Mouse (Mus musculus) T-helper 2 cell (primary cell): Measurements from ENCODE around the gene Tab1.

Experiments used
- in situ Hi-C: fragments of 300-600 bp; cut with MboI, MseI; formaldehyde crosslinking; loops from one replicate; pipeline ENCODE4 v1.15.1; 2025; ENCODE audit warnings: high pct_unique_total_duplicates

The Tab1 gene

DNA sequence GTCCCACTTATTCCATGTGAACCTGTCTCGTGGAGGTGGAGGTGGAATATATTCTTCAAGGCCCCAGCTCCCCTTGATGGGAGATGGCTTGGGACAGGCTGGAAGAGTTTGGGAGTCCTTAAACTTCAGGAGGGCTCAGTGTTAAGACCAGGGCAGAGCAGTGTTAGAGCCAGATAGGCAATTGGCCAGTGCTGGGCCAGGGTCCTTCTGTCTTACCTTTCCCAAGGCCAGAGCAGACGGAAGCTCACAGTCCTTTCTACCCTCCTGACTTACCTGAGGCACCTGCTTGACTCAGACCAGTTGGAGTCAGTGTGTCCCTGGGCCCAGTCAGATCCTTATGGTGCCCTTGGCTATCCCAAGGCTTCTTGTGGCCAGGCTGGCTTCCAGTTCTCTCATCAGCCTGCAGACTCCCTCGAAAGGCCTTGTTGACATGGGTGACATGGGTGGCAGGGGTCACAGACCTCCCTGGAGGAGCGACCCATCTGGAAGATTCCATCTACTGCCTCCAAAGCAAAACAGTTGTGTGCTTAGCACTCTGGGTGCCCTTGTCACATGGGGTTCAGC, 29.6 kb downstream of the Tab1 start:
- in situ Hi-C loops: no loop called here

DNA sequence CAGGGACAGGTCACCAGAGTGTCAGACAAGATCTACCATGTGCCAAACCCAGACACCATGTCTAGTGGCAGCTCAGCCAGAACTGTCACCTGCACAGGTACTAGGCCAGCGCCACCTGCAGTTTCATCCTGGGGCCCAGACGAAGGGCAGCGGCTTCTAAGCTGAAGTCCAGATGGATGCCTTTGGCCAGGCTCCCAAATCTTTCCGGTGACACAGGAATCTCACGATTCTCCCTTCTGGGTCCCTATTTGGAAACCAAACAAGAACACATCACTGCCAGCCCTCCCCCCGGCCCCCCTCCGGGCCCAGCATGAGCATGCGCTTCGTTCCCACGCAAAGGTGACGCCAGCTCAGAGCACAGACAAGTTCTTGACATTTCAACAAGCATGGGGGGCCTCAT, 30.3 kb downstream of the Tab1 start:
- in situ Hi-C loops: no loop called here

DNA sequence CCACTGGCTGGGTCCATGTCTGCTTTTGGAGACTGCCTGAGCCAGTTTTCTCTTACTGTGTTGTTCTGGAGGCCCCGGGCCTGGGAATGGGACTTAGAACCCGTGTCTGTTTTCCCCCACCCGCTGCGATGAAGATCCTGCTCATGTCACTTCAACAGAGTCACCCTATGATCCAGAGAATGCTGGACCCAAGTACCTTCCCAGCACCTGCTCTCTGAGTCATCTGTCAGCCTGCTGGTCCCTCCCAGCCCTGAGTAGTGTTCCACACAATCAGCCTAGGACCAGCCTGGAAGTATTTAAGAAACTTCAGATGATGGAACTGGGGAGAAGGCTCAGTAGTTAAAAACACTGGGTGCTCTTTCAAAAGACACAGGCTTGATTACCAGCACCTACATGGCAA, 30.8 kb downstream of the Tab1 start:
- in situ Hi-C loops: no loop called here

GRCm38 (mm10) chr15:80165396-80165795, 32.5 kb downstream of the Tab1 start:
- in situ Hi-C loops: no loop called here

DNA sequence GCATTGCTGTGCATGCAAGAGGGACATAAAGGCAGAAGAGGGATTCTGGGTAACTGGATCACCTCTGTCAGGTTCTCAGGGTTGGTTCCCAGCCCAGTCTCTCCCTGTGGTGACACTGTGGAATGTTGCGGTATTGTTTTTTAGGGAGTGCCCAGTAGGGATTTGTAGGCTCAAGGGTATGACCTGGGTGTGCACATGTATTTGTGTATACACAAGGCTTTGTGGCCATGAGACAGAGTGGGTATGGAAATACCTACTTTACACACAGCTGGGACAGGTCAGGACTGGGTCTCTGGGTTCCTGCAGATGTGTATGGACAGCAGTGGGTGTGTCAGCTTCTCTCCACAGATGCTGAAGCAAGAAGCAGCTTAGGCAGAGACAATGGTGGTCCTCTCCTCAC, 36.6 kb downstream of the Tab1 start:
- in situ Hi-C loops: no loop called here

DNA sequence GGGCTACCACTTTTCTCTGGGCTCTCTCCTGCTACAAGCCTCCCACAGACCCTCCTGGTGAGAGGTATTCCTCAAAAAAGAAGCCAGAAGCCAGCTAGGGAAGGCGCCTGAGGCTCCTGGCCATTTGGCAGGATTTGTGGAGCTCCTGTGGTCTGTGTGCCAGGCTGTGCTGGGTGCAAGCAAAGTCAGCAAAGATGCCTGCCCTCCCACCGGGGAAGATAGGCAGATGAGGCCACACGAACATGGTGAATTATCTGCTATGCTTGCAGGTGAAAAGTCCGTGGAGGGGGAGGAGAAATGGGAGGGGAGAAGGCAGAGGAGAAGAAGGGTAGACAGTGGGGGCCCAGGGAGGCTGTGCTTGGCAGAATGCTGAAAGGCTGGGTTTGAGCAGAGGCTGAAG, 37.4 kb downstream of the Tab1 start:
- in situ Hi-C loops: loop anchor here (10.0 kb wide), 2 partner anchors 194 to 1914 kb away; no protein-coding TSS in a partner anchor

GRCm38 (mm10) chr15:80171286-80171685, 38.4 kb downstream of the Tab1 start:
- in situ Hi-C loops: loop anchor here (10.0 kb wide), 2 partner anchors 194 to 1914 kb away; no protein-coding TSS in a partner anchor

DNA sequence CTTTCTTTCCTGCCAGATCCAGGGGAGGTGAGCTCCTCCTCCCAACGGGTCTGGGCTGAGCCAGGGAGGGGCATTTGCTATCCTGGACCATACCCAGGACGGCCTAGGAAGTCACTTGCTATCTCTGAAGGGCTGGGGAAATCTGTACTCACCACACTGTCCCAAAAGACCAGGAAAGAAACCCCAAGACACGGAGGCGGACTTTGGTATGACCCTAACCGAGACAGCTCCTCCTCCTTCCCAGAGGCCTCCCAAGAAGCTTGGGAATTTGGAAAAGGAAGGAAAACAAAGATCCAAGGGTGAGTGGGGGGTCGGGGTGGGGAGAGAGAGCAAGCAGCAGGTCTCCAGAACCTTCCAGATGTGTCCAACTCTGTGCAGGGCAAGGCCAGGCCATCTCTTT, 38.9 kb downstream of the Tab1 start:
- in situ Hi-C loops: loop anchor here (10.0 kb wide), 2 partner anchors 193 to 1913 kb away; no protein-coding TSS in a partner anchor

DNA sequence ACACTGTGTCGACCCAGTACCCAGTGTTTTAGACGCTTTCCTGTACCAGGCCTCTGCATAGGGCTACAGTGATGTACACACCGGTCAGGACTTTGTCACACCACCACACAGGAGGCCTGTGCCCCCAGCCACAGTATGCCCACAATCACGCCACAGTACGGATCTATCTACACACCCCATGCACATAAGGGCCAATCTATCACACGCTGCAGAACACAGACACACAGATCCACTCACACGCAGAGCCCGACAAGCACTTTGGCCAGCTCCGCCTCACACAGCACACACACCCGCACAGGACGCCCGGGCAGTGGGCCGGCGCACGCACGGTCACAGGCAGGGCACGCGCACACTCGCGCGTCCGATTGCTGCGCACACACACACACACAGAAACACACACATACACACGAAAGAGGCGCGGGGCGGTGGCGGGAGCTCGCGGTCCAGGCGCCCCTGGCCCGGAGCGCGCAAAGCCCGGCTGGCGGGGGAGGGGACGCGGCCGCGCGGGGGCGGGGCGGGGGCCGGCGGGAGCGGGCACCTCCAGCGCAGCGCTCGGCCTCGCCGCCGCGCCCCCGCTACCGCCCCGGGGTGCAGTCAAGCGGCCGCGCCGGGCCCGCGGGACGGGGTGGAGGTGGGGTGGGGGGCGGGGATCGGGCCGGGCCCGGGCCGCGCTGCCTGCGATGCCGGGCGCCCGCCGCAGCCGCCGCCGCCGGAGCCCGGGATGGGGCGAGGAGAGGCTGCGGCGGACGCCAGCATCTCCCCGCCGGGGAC, 40.3 kb downstream of the Tab1 start, which contains the start of gene Mgat3:
Mgat3 (plus strand) TSS at position 721 of the 771 bp plus-strand sequence.
- in situ Hi-C loops: loop anchor here (10.0 kb wide), 2 partner anchors 192 to 1912 kb away; no protein-coding TSS in a partner anchor

GRCm38 (mm10) chr15:80173781-80174597, 41.1 kb downstream of the Tab1 start:
- in situ Hi-C loops: loop anchor here (10.0 kb wide), 2 partner anchors 191 to 1911 kb away; no protein-coding TSS in a partner anchor

DNA sequence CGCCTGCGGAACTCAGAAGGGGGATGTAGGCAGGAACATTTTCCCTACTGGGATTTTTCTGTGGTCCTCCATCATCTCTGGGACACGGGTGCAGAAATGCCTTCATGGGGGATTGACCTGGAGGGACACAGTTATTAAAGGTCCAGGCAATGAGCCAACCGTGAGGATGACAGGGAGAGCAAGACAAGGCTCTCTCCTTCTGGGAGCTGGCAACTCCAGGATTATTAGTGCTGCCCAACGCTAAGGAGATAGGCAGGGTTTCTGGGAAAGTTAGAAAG, 41.6 kb downstream of the Tab1 start:
- in situ Hi-C loops: loop anchor here (10.0 kb wide), 2 partner anchors 190 to 1910 kb away; no protein-coding TSS in a partner anchor

DNA sequence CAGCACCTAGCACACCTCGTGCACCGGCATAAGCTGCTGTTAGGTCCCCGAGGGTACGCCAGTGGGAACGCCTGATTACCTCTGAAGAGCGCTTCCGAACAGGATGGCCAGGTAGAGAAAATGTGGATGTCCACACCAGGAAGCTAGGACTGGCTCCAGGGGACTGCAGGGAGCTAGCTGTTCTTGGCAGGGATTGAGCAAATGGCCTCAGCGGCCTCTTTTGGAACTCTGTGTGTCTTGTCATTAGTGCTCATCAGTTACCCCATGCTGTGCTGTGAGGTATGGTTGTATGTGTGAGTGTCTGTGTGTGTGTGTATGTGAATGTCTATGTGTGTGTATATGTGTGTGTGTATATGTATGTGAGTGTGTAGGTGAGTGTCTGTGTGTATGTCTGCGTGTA, 42.4 kb downstream of the Tab1 start:
- in situ Hi-C loops: loop anchor here (10.0 to 25.0 kb wide), 3 partner anchors 189 to 1909 kb away; no protein-coding TSS in a partner anchor

GRCm38 (mm10) chr15:80175756-80176155, 42.8 kb downstream of the Tab1 start:
- in situ Hi-C loops: loop anchor here (10.0 to 25.0 kb wide), 3 partner anchors 189 to 1909 kb away; no protein-coding TSS in a partner anchor

DNA sequence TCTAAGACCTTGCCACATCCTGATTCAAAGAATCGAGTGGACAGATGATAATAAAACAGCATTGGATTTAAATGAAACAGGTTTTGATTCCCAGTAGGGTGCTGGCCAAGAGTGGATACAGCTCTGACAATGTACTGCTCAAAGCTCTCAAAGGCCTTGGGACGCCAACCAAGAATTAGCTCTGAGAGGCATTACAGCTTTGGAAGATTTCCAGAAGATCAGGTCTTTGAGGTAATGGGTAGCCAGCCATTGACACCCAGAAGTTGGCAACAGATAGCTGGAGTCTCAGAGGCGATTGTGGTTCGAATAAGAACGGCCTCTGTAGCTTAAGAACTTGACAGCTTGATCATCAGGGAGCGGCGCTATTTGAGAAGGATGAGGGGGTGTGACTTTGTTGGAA, 48.6 kb downstream of the Tab1 start:
- in situ Hi-C loops: loop anchor here (5.0 to 25.0 kb wide), 2 partner anchors 491 to 1519 kb away; partner anchors contain the start of gene Fam83f

DNA sequence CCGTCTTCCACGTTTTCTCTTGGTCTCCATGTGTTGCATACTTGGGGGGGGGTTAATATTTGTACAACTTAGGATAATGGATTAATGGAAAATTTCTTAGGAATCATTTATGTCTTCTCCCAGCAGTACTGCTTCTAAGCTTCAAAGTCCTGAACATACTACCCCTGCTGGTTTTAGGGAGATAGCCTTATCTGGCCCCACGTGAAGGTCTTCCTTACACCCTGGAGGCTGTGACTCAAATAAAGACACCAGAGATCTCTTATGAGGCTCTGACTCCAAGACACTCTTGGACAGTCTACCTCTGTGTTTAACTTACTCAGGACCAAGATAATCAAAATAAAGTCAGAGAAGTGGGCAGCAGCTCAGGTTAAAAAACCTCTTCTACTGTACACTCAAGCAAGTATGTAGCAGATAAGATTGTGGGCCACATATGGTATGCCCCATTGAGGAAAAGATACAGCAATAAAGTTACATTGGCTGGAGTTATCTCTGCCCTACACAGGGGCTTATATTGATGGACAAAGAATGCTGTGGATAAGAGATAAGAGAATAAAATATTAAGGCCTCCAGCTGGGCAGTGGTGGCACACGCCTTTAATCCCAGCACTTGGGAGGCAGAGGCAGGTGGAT, 49.3 kb downstream of the Tab1 start:
- in situ Hi-C loops: loop anchor here (5.0 to 25.0 kb wide), 2 partner anchors 490 to 1520 kb away; partner anchors contain the start of gene Fam83f

GRCm38 (mm10) chr15:80188927-80189326, 56.0 kb downstream of the Tab1 start:
- in situ Hi-C loops: loop anchor here (25.0 kb wide), 1 partner anchor 1527 kb away; no protein-coding TSS in a partner anchor

DNA sequence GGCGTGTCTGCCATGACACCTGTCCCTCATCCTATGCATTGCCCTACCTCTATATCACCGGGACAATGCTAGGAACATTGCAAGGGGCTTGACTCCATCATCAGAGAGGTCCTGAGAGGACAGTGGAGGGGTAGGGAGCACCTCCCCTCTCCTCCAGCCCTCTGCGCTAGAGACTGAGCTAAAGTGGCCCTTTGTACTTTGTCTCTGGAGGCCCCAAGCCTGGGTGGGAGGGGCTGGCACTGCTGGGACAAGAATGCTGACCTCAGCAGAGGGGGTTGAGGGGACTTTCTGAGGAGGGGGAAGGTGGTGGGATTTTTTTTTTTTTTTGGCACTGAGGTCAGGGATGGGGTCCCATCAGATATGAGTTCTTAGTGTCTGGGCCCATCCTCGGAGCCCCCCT, 57.1 kb downstream of the Tab1 start:
- in situ Hi-C loops: loop anchor here (25.0 kb wide), 1 partner anchor 1528 kb away; no protein-coding TSS in a partner anchor

DNA sequence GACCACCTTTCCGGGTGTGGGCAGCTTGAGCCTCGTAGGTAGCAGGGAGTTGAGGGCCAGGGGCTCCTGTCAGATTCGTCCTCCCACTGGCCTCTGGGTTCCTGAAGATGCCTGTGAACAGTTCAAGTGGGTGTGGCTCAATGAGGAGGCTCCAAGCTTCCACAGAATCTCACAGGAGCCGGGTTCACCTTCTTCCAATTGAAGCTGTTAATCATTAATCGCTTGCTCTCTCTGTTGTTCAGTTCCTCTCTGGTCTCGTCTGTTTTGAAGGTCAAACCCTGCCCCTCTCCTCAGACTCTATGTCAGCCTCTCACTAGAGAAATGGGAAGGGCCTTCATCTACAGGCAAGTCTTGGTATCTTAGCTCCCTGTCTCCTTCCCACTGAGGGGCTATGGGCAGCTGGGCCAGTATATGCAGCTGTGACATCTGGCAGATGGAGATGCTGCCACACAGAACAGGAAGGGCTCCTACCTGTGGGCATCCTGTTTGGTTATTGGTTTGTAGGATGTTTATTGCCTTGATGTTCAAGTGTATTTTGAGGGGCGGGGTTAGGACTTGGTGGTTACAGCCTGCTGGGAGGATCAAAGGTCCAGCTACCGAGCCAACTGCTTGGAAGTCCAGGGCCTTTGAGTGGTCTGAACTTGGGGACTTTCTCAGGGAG, 58.8 kb downstream of the Tab1 start:
- in situ Hi-C loops: loop anchor here (25.0 kb wide), 1 partner anchor 1529 kb away; no protein-coding TSS in a partner anchor

GRCm38 (mm10) chr15:80192246-80192585, 59.3 kb downstream of the Tab1 start:
- in situ Hi-C loops: loop anchor here (25.0 kb wide), 1 partner anchor 1530 kb away; no protein-coding TSS in a partner anchor

- in situ Hi-C loops: loop anchor here (25.0 kb wide), 1 partner anchor 1531 kb away; no protein-coding TSS in a partner anchor
Observed at GRCm38 (mm10) chr15:80192847-80193246, 59.9 kb downstream of the Tab1 start.
